Comparison of ENCODE assay signal across 8 mouse cellular contexts in the genomic region with DNA sequence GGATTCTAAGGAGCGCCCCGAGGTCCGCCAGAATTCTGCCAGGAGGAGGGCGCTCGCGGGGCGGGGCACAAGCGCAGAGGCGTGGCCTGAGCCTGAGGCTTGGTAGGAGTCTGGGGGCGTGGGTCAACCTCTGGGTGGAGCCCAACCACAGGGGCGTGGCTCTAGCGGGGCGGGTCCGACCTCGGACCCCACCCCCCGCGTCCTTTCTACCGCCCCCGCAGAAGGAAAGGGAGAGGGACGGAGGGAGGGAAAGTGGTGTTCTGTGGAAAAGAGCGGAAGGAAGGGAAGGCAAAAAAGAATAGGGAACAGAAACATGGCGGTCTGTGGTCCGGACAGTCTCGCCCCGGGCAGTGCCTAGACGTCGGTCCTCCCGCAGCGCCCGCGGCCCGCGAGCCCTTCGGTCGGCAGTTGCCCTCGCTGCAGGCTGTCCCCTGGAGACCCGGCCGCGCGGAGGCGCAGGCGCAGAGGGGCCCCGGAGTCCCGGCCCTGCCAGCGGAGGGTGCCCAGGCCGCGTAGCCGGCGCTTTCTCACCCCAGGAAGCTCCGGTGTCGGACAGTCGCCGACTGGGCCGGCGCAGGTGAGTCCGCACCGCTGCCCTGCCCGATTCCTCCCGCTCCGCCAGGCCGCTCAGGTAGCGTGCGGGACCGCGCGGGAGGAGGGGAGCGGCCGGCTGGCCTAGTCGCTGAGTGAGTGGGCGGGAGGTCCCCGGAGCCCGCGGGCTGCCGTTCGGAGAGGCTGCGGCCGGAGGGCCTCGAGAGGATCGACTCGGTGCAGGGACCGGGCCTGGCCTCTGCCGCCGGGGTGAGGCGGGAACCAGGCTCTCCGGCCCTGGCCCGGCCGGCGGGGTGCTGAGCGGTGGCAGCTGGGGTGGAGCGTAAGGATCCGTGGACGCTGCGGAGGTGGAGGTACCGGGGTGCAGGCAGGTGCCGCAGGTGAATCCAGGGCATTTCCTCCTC. TPM values are rescaled to one million over a fixed set of nuclear protein-coding genes. Genes with fewer than 3 reads are reported as not detected.
DNase-seq lines count a peak whose midpoint lies in the region; ATAC-seq and TF ChIP-seq lines count a peak whose summit lies in the region.

A gene (plus strand): TSS at position 220 of the 956 bp plus-strand sequence.

- DNase-seq in Patski (ENCODE audit: low read depth, low spot score) = peak; percentile 69
- DNase-seq in cerebellum, postnatal 14 days = peak; percentile 93 to 95
- DNase-seq in frontal cortex, postnatal 14 days (ENCODE audit: low spot score in 2 of 2) = peak; percentile 69 to 77
- peak; percentile 79 for DNase-seq in hindbrain, embryonic 14.5 days (ENCODE audit: low spot score)
- peak; percentile 83 to 85 for DNase-seq in layer of hippocampus, postnatal 36 days
- DNase-seq in lung, postnatal 36 days = peak; percentile 98
- DNase-seq in retina, postnatal 1 day = peak; percentile 96
- peak; percentile 93 to 94 for DNase-seq in urinary bladder, adult 18-20 months (ENCODE audit: low spot score in 2 of 2)

- H3K4me1 ChIP-seq in hindbrain, embryonic 14.5 days (replicated peaks; ENCODE audit: control insufficient read depth, insufficient read depth, low read length) = peaks cover 18% of the 10 kb centered on the region

- H3K9ac ChIP-seq in hindbrain, embryonic 14.5 days = peak within 1 kb of the TSS; percentile 95

- TF ChIP-seq CTCF in Patski (IDR thresholded peaks at IDR 0.05) = no peak

- H3K27ac ChIP-seq in hindbrain, embryonic 14.5 days = peak within 1 kb of the TSS; percentile 75

- no peaks in the 10 kb centered on the region for H3K9me3 ChIP-seq in hindbrain, embryonic 14.5 days (ENCODE audit: control insufficient read depth, low read length)

- POLR2A ChIA-PET in Patski (lab: Charles Lee) = interaction anchor here (0.6 kb wide), 2 partner anchors 29 to 67 kb away, joined by 3 read pairs; no protein-coding TSS in a partner anchor

- peak within 1 kb of the TSS; percentile 90 for H3K4me2 ChIP-seq in hindbrain, embryonic 14.5 days (replicated peaks)

- H3K36me3 ChIP-seq in hindbrain, embryonic 14.5 days (replicated peaks; ENCODE audit: control insufficient read depth, insufficient read depth) = no peaks in the 10 kb centered on the region

- ATAC-seq in Patski = peak; percentile 95
- ATAC-seq in hindbrain, embryonic 14.5 days (ENCODE audit: low FRiP score) = peak; percentile 95

- WGBS in hindbrain, embryonic 14.5 days = 1% methylated on average over 78 of the region's 95 CpGs

- H3K27me3 ChIP-seq in Patski = no peaks in the 10 kb centered on the region
- no peaks in the 10 kb centered on the region for H3K27me3 ChIP-seq in hindbrain, embryonic 14.5 days (ENCODE audit: control insufficient read depth, insufficient read depth, low read length)

- in situ Hi-C loops in Patski (cut with MboI; ENCODE audit: low pct_unique_long_range_greater_than_20kb) = no loop called here

- H3K4me3 ChIP-seq in hindbrain, embryonic 14.5 days (replicated peaks; ENCODE audit: low read length) = peak within 1 kb of the TSS; percentile 93

- CTCF ChIA-PET in Patski (lab: Charles Lee) = interaction anchor here (1.1 to 1.5 kb wide), 2 partner anchors 13 to 52 kb away, joined by 3 to 4 read pairs; no protein-coding TSS in a partner anchor

RNA-seq across cellular contexts. Expression of the gene that starts here (rescaled TPM):
- polyA plus RNA-seq in Patski (2021) = 14.4 TPM
- polyA plus RNA-seq in hindbrain, embryonic 14.5 days (2014; fragmentation: Nextera tagmentation; extraction: Ambion mirVana) = 4.3 and 5.3 TPM in 2 replicates
- 10 to 100 TPM; 10.5 to 11.1 TPM for total RNA-seq in layer of hippocampus, postnatal 36 days (2021)

Comparison
In these comparisons a context has a peak if more than half of its experiments do, and no peak if none do; other contexts are left out.
1. Peak in every context shown above with its lines: DNase-seq, ATAC-seq, H3K4me3 ChIP-seq and H3K27ac ChIP-seq.